Mouse (Mus musculus) thymus, adult 2 months (tissue): ENCODE measurements at regions not wholly inside any gene's neighbourhood (a gene's known extent, or its start where the extent isn't known, plus 50 kb on each side); places are given as distances from the start of the nearest gene placed in this dataset.

Experiments used
- CTCF ChIP-seq: fragments of 200-500 bp; IDR thresholded peaks from 2 replicates; pipeline ENCODE4 v1.5.1; 2012; ENCODE audit warnings: mild to moderate bottlenecking, control low read depth, low read length, moderate library complexity, borderline replicate concordance; ENCODE audit not compliant: control insufficient read depth, poor library complexity, insufficient read depth; ENCODE audit errors: extremely low read depth
- POLR2A ChIP-seq: fragments of 200-500 bp; IDR thresholded peaks from 2 replicates; pipeline ENCODE4 v1.6.1; 2012; ENCODE audit warnings: mild to moderate bottlenecking, low read length, control low read depth, moderate library complexity; ENCODE audit not compliant: control insufficient read depth, poor library complexity, insufficient read depth; ENCODE audit errors: extremely low read depth

GRCm38 (mm10) chr3:21990526-21990925 is 85.9 kb upstream of the Tbl1xr1 start:
- TF ChIP-seq POLR2A (no peak), CTCF (no peak)
